Mouse (Mus musculus): ENCODE data around the gene Gm10160.

DNA sequence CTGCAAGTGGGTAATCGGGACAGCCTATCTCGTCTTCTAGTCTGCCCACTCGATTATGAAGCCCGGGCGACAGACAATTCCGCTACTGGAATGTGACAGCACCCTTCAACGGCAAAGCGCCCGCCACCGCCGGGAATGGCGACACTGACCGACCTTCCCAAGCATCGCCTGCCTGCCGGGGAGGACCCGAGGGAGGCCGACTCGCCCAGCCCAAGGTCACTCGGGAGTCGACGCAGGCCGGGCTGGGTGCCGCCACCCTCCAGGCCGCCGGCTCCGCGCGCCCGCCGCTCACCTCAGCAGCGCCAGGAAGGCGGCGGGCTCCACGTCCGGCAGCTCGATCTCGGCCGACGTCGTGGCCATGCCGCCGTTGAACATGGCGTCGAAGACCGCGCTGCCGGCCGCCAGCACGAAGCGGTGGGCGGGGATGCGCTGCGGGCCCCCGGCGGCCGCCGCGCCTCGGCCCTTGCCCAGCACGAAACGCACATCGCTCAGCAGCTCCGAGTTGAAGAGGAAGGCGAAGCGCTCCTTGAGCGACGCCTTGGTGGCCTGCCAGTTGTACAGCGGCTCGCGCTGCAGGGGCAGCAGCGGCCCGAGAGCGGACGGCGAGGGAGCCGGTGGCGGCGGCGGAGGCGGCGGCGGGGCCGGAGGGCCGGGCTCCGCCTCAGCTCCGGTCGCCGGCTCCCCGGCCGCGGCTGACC lies 26.8 kb downstream of the Gm10160 start:
- no peak for TF ChIP-seq GATA1 (IDR thresholded peaks at IDR 0.05; ENCODE audit: borderline replicate concordance, low read length)
- TF ChIP-seq FLI1 (IDR thresholded peaks at IDR 0.05; ENCODE audit: low read length) = no peak

Data from megakaryocyte, embryonic 14.5 days (primary cell).